Mouse (Mus musculus) B cell, adult 67 days (primary cell): ENCODE measurements around the gene Pheta2. TPM values are rescaled to one million over a fixed set of nuclear protein-coding genes. Genes with fewer than 3 reads are reported as not detected.

Experiments
- total RNA-seq, 2 experiments: library from RNA; stranded (reverse); gene quantifications; 4 replicates each; pipeline ENCODE4 v1.2.4; 2023

The Pheta2 gene
- not detected for total RNA-seq

DNA sequence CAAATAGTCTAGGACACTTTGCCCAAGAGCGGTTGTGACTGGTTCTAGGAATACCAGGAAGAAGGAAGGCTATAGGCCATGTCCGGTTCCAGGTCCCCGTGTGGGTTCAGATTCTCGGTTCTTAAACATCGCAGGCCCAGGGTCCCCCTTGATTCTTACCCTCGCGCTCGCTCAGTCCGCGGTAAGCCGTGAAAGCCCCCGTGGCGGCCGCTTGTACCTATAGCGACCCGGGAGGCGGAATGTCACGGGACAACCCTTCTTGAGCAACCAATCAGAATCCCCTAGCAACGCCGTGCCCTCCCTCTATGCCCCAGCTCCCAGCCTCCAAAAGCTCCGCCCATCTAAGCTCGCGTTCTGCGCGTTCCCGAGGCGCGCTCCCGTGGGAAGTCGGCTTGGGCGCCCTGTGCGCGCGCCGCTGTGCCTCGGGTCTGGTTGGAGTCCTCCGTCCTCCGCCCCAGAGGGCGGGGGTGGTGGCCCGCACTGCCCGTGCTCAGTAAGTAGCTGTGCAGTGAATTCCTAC, at the start of gene Pheta2, which contains the start of the genes Naga and Smdt1:
Gene Pheta2 (plus strand): TSS at position 350 of the 520 bp plus-strand sequence.
Gene Naga (minus strand): TSS at position 333 of the 520 bp plus-strand sequence.
Gene Smdt1 (plus strand): TSS at position 367 of the 520 bp plus-strand sequence.

DNA sequence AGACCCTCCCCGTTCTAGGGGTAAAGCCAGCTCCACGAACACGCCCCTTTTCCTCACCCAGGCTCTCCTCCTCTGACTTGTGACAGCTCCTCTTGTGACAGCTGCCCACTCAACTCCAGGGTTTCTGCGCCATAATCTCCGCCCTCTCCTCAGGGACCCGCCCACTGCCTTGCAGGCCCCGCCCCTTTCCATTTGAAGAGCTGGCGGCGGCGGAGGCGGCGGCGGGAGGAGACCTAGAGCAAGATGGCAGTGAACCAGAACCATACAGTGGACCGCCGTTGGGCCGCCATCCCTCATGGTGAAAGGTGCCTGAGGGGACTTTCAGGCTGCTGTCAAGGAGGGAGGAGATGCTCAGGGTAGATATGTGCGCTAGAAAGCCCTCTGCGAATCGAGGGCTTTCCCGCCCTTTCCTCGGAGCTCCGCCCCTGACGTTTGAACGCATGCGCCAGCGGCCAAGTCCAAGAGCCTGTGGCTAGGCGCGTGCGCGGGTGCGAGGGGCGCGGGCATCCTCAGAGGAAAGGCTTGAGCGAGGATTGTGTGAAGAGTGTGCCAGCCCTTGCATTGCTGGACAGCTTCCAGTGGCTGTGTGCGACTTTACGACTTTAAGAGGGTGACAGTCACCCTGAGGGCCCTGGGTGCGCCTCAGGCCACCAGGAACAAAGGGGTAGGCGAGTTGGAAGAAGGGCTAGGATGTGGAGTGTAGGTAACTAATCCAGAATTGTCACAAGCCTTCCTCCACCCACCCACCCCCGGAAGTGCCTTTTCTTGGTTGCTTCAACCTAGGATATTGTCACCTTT, 39.8 kb upstream of the Pheta2 start, which contains the start of gene Wbp2nl:
Gene Wbp2nl (plus strand): TSS at position 191 of the 798 bp plus-strand sequence.

GRCm38 (mm10) chr15:82354126-82354945, 15.6 kb downstream of the Pheta2 start, which contains the start of gene Ndufa6:
Gene Ndufa6, minus strand, starts transcription at chr15:82354322.

DNA sequence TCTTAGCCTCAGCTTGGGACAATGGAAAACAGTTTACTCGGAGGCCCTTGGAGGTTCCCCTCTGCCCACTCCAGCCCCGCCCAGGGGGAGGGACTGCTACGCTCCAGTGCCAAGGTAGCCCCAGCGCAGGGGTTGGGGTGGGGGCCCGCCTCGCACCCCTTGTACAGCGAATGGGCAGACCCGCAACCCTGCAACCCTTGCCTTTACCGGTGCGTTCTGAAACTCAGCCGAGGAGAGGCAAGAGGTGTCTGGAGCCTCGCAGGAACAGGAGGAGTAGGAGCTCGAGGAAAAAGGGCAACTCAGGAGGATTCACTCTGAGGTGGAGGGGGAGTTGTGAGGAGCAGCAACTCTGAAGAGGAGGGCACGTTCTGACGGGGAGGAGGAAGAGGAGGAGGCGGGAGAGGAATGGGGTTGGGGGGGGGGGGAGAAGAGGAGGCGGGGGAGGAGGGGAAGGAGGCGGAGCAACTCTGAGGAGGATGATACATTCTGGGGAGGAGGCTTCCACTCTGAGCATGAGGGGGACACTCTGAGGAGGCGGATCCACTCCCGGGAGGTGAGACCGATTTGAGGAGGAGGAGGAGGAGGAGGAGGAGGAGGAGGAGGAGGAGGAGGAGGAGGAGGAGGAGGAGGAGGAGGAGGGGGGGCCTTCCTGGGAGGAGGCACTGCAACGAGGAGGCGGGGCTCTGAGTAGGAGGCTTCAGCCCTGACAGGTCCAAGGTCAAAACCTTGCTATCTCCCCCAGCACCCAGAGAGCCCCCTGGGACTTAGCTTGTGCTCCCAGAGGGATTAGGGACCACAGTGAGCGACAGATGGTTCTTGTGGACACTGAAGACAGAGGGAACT, 41.4 kb downstream of the Pheta2 start, which contains the start of gene Cyp2d22:
Gene Cyp2d22 (minus strand): TSS at position 390 of the 843 bp plus-strand sequence.

GRCm38 (mm10) chr15:82393922-82394321, 55.2 kb downstream of the Pheta2 start, which contains the start of gene Cyp2d11:
Gene Cyp2d11, minus strand, starts transcription at chr15:82394022.

Other genes with a start within 250 kb of the Pheta2 start
- gene Ccdc134, start 211.0 kb upstream of the Pheta2 start, total RNA-seq, result 10 to 100 TPM; 57.8 to 66.3 TPM
- 100 to 1,000 TPM; 225 to 242 TPM for gene Srebf2, start 191.8 kb upstream of the Pheta2 start, total RNA-seq
- gene Shisa8, start 126.1 kb upstream of the Pheta2 start, total RNA-seq, result 1 to 10 TPM; 7.9 to 8.9 TPM
- 100 to 1,000 TPM; 350 to 394 TPM for gene Tnfrsf13c, start 114.6 kb upstream of the Pheta2 start, total RNA-seq
- gene Cenpm, start 94.2 kb upstream of the Pheta2 start, total RNA-seq, result 1 to 10 TPM in 1 of 2 experiments, not detected in 1; 3.9 TPM
- gene 1500009C09Rik, start 86.5 kb upstream of the Pheta2 start, total RNA-seq, result not detected
- not detected for gene Sept3, start 64.0 kb upstream of the Pheta2 start, total RNA-seq
- gene Wbp2nl, start 40.0 kb upstream of the Pheta2 start, total RNA-seq, result not detected
- gene Naga, start within 50 bp of the Pheta2 start, total RNA-seq, result 10 to 100 TPM; 40.2 to 52.2 TPM
- 10 to 100 TPM; 78.1 to 82.2 TPM for gene Smdt1, start within 50 bp of the Pheta2 start, total RNA-seq
- 100 to 1,000 TPM; 119 to 121 TPM for gene Ndufa6, start 15.4 kb downstream of the Pheta2 start, total RNA-seq
- gene Cyp2d22, start 41.3 kb downstream of the Pheta2 start, total RNA-seq, result 1 to 10 TPM; 5.9 to 10.0 TPM
- gene Cyp2d11, start 55.1 kb downstream of the Pheta2 start, total RNA-seq, result not detected
- not detected for gene Cyp2d10, start 68.3 kb downstream of the Pheta2 start, total RNA-seq
- gene Cyp2d9, start 94.5 kb downstream of the Pheta2 start, total RNA-seq, result not detected
- gene Cyp2d12, start 216.1 kb downstream of the Pheta2 start, total RNA-seq, result not detected